Mouse (Mus musculus) testis, adult 2 months (tissue): ENCODE measurements around the gene Il17ra.

Source experiments
- CTCF ChIP-seq: fragments of 200-500 bp; IDR thresholded peaks from 2 replicates; pipeline ENCODE4 v1.5.1; 2012; ENCODE audit warnings: low read depth, mild to moderate bottlenecking, inconsistent platforms, low read length, moderate library complexity; ENCODE audit not compliant: control insufficient read depth, insufficient read depth, insufficient replicate concordance
- POLR2A ChIP-seq: fragments of 200-500 bp; IDR thresholded peaks from 2 replicates; pipeline ENCODE4 v1.6.1; 2012; ENCODE audit warnings: low read depth, mild to moderate bottlenecking, inconsistent platforms, low read length, moderate library complexity; ENCODE audit not compliant: control insufficient read depth

DNA sequence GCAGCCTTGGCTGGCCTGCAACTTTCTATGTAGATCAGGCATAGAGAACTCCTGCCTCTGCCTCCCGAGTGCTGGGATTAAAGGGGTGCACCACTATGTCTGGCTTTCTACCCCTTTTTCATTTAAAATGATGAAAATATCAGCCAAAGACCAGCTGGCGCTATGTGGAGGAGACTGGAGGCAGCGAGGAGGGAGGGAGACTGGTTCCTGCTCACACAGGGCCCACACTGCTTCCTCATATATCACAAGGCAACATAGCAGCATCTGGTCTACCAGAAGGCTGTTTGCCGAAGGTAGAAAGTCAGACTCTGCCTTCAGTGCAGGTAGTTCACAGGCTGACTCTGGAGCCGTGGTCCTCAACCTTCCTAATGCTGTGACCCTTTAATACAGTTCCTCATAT, 17.3 kb downstream of the Il17ra start:
- TF ChIP-seq POLR2A (no peak), CTCF (no peak)
